Mouse (Mus musculus): Measurements from ENCODE around the gene Fam228a. TPM values are rescaled to one million over a fixed set of nuclear protein-coding genes. Genes with fewer than 3 reads are reported as not detected.
"Not testable (repeated sequence)": the region's sequence is repeated elsewhere in the genome, so short reads cannot be mapped to it uniquely, and the experiment has no call there.

The Fam228a gene
- total RNA-seq, 2 experiments from 2014 or later = not detected

DNA sequence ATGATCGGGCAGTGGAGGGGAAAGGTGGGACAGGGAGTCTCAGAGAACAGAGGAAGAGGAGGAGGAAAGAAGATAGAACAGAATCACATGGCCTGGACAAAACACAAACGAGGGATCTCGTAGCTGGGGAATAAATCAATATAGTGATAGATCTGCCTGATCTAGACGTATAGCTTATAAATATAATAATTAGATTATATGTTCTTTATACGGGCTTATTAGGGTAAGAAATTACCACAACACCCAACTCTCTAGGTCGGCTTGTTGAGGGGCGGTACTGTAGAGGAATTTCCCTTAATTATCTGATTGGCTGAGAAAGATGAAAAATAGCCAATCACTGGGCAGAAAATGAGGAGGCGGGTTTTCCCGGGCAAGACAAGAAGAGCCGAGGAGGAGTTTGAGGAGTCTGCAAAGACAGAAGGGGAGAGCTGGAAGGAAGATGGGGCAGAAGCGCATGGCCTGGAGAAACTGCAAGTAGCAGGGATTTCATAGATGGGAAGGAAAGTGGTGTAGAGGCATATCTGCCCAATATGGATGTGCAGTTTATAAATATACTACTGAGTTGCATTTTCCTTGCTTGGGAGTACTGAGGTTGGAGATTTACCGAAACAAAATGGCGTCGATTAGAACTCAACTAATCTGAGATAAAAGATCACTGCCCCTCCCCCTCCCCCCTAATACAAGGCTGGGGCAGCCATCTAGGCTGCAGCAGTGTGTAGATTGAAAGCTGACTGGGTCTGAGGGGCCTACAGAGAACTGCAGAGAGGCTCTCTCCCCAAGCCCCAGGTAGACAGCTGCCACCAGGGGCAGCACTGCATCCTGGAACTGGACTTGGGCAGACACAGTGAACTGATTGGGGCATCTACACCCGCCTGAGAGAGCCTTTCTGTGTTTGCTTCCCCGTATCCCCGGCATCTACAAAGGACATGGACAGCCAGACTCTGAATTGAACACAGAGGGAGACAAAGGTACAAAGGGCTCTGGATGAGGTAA is 18.2 kb downstream of the Fam228a start:
- peak; percentile 59 for ATAC-seq (replicated peaks; ENCODE audit: low FRiP score, poor library complexity, severe bottlenecking)

DNA sequence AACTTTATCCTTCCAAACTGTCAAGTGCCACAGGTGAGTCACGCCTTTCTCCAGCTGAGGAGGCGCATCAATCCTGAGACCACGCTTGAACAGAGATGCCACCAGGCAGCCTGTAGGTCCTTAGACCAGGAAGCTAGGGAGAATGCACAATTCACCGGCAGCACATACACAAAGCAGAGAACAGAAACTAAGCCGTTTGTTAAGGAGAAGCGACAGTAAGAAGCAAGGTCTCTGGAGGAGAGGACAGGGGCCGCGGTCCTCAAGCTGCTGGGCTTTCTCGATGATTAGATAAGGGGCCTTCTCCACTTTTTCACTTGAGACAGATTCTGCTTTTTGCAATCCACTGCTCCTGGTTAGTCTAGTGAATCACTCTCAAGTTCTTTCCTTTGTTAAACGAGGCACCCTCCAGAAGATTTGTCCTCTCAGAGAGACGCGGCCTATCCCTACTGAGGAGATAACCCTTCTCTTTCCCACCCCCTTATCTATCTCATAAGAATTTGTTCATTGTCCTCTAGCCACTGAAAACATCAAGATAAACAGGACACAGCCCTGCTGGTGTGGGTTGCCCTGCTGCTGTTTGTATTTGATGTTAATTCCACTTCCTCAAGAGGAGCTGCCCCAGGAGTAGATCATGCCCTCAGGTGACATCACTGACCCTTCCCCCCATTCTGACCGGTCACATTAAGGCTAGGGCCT is 19.0 kb downstream of the Fam228a start:
- no peak for ATAC-seq (replicated peaks; ENCODE audit: low FRiP score, poor library complexity, severe bottlenecking)

GRCm38 (mm10) chr12:4717417-4717816 is 20.8 kb downstream of the Fam228a start:
- peak; percentile 95 for ATAC-seq (replicated peaks; ENCODE audit: low FRiP score, poor library complexity, severe bottlenecking)

DNA sequence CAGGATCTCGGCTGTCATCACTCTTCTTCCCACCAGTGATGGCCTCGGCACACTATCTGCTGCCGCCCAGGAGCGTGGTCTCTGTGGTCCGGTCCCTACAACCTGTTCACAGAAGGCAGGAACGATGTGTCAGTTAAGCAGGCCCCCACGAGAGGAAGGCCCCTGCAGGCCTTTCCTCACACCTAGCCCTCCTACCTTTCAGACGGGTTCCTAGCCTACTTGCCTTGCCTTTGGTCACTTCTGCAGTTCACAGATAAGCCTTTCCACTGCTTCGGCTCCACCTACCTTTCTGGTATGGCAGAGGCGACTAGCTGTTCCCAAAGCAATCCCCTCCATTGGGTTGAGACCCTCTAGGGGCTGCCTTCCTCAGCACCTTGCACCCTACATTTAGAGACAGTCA is 22.6 kb downstream of the Fam228a start:
- peak; percentile 65 for ATAC-seq (replicated peaks; ENCODE audit: low FRiP score, poor library complexity, severe bottlenecking)

DNA sequence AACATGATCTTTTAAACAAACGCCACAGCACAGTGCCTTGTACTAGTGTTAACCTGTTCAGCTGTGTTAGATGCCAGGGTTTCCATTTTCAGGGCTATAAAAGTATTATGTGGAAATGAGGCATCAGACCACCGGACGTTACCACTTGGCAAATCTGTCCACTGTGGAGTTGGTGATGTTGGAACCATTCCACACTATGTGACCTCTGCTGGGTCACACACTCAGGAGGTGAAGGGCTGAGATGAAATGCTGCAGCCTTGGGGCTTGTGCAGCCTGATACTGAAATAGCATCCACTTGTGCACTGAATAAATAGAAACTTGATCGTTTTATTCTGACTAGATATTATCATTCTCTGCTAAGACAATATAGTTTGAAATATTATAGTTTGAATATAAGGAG is 24.9 kb downstream of the Fam228a start:
- ATAC-seq (replicated peaks; ENCODE audit: low FRiP score, poor library complexity, severe bottlenecking) = no peak

DNA sequence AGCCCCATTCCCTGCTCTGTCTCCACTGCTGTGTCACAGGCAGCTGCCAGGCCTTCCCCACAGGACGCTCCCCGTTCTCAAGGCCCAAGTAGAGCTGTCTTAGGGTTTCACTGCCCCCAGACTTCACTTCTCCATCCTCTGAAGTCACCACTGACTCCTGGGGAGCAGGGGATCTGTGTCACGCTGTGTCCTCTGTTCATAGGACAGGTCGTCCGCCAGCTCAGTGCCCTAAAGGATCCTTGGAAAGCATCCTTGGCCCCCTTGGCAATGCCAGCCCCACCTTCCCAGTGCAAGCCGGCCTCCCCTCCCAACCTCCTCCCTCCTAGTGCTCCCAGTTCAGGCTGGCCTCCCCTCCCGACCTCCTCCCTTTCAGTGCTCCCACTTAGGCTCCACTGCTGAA is 28.3 kb downstream of the Fam228a start:
- ATAC-seq (replicated peaks; ENCODE audit: low FRiP score, poor library complexity, severe bottlenecking) = no peak

DNA sequence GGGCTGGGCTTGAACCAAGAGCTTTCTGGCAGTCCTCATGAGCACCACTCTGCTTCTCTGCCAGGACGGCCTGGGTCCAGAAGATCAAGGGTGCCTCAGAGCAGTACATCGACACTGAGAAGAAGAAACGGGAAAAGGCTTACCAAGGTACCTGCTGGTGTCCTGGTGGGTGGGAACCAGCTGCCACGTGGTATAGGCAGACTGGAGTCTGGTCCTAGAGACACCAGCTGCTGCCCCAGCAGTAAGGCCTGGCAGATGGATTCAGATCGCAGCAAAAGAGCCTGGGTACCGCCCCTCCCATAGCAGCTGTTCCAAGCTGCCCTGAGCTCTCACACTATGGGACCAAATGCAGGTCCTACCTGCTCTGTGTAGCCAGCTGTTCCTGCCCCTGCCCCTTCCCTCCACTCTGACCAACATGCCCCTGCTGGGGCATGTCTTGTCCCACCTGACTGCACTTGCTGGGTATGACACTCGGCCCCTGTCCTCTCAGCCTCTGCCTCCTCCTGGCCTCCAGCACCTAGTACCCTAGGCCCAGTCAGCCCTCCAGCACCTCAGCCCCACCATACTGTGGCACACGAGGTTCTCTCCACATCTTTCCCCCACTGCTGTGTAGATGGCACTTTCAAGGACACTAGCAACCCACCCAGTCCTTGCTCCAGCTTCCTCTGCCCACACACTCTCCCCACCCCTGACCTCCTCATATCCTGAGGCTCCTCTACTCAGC is 29.2 kb downstream of the Fam228a start:
- peak; percentile 22; the same call in 1 of the 2 replicates for ATAC-seq (replicated peaks; ENCODE audit: low FRiP score, poor library complexity, severe bottlenecking)

DNA sequence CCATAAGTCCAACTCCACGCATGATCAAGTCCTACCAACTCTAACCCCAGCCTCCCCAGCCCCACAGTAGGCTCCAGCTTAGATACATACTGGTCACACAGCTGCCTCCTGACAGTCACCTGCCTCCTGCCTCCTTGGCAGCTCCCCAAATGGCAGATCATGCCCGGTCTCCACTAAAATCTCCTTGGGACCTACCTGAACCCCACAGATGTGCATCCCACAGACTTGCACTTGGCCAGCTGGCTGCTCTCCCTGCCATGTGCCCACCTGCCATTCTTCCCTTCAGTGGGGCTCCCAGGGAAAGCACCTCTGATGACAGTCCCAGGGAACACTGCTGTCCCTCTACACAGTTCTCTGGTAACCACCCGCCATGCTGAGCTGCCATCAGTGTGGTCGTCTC is 29.9 kb downstream of the Fam228a start:
- no peak for ATAC-seq (replicated peaks; ENCODE audit: low FRiP score, poor library complexity, severe bottlenecking)

DNA sequence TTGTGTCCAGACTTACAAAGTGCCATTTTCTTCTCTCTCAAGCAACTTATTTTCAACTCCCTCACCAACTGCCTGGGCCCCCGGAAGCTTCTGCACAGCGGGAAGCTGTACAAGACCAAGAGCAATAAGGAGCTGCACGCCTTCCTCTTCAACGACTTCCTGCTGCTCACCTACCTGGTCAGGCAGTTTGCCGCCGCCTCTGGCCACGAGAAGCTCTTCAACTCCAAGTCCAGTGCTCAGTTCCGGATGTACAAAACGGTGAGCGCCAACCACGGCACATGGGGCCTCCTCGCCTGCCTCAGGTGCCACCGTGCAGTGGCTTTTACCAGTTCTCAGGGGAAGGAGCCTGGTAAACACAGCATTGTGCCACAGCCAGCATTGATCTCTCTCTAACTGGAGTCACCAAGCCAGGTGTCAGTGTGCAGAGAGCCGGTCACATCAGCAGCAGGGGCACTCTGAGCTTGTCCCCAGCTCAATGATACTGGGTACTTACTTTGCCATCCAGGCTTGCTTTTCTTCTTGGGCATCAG is 30.7 kb downstream of the Fam228a start:
- no peak for ATAC-seq (replicated peaks; ENCODE audit: low FRiP score, poor library complexity, severe bottlenecking)

DNA sequence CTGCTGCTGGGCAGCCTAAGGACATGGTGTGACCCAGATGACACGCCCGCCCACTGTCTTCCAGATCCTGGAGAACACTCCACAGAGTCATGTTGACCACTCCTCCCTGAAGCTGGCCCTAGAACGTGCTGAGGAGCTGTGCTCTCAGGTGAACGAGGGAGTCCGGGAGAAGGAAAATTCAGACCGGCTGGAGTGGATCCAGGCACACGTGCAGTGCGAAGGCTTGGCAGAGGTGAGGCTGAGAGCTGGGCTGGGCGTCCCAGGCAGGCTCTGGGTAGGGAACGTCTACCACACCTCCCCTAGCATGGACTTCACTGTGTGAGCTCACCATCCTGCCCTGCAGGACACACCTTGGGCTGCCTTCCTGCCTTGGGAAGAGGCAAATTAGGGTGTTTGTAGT is 31.3 kb downstream of the Fam228a start:
- ATAC-seq (replicated peaks; ENCODE audit: low FRiP score, poor library complexity, severe bottlenecking) = no peak

DNA sequence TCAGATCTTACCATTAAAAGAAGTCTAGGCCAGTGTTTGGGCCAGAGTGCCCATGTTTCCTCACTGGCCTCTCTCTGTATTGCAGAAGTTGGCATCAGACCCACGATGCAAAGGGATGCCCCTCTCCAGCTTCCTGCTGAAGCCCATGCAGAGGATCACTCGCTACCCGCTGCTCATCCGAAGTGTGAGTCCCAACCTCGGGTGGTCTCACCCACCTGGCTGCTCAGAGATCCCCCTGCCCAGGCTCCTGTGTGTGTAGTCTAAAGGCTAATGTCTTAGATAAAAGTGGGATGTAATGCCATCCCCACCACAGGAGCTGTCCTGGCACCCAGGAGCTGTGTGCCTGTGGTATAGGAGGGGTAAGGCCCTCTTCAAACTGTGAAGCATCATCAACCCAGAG is 32.1 kb downstream of the Fam228a start:
- ATAC-seq (replicated peaks; ENCODE audit: low FRiP score, poor library complexity, severe bottlenecking) = no peak

DNA sequence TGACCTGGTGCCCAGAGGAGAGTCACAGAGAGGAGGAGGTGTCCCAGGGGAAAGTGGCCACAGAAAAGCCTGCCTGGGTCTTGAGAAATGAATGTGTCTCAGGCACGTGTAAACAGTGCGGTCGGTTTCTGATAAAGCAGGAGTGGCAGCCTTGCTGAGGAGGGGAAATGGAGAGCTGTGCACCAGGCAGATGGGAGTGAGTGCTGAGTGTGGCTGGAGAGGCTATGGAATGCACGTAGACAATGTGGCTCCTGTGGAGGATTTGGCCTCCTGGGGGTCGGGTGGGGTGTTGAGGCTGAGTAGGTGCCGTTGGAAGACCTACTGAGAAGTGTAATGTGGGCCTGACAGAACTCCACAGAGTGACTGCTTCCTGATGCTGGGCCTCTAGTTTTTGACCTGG is 32.6 kb downstream of the Fam228a start:
- not testable (repeated sequence) for ATAC-seq (replicated peaks; ENCODE audit: low FRiP score, poor library complexity, severe bottlenecking)

DNA sequence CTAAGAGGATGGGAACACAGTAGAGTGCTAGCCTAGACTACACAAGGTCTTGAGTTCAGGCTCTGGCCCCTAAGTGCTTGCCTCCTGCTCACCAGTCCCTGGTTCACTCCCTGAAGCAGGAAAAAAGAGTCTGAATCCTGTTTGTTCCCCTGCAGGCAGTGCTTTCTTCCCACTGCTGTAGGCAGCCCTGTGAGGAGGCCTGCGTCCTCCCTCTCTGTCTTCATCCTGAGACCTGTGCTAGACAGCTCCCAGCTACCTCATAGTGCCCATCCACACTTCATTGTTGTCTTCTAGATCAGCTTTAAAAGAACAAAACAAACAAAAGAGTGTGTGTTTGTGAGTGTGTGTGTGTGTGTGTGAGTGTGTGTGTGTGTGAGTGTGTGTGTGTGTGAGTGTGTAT is 43.7 kb downstream of the Fam228a start:
- ATAC-seq (replicated peaks; ENCODE audit: low FRiP score, poor library complexity, severe bottlenecking) = no peak

DNA sequence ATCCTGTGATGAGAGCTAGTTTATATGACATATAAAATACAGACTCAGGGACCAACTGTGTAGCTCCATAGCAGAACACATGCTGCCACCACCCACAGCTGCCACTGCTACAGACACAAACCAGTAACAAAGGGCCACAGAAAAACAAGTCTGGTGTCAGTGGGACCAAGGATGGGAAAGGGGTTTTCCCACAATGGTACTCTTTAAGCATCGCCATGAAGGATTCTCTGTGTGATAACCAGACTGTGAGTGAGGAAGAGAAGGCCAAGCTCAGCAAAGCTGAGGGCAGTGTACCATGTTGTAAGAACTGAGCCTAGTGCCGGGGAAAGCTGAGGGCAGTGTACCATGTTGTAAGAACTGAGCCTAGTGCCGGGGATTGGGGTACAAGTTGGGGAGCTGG is 47.0 kb downstream of the Fam228a start:
- no peak for ATAC-seq (replicated peaks; ENCODE audit: low FRiP score, poor library complexity, severe bottlenecking)

DNA sequence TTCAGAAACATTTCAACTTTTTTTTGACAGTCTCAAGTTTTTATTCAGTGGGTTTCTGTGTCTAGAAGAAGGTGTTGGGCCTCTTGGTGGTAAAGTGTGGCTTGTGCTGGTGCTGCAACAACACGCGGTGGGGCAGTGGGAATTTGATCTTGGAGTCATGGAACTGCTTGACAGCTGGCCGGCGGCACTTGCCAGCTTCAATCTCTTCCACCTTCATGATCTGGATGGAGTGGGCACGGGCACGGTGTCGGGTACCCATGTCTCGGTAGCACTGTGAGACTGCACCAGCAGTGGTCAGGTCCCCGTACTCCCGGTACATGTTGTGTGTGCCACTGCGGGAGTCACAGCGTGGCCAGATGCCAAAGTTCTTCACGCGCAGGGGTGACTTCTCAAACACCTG is 48.9 kb downstream of the Fam228a start:
- ATAC-seq (replicated peaks; ENCODE audit: low FRiP score, poor library complexity, severe bottlenecking) = no peak

GRCm38 (mm10) chr12:4688386-4688785 is 49.8 kb downstream of the Fam228a start:
- no peak for ATAC-seq (replicated peaks; ENCODE audit: low FRiP score, poor library complexity, severe bottlenecking)

GRCm38 (mm10) chr12:4685441-4685840 is 52.8 kb downstream of the Fam228a start:
- no peak for ATAC-seq (replicated peaks; ENCODE audit: low FRiP score, poor library complexity, severe bottlenecking)

GRCm38 (mm10) chr12:4679971-4680370 is 58.3 kb downstream of the Fam228a start:
- ATAC-seq (replicated peaks; ENCODE audit: low FRiP score, poor library complexity, severe bottlenecking) = peak; percentile 97

DNA sequence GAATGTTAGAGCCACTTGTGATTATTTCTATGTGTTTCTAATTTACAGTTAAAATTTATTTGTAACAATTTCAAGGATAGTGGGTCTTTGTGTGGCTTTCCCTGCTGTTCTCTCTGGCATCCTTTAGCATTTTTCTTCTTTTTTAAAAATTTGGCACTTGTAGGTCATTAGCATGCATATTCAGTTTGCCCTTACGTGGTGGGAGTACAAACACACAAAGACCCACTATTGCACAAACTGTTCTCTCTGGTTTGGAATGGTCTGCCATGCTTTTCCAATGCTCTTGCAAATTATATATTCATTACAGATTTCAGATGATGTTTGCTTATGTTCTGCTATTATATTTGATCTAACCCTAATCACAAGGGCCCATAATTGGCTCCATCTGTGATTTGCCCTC is 61.9 kb downstream of the Fam228a start:
- no peak for ATAC-seq (replicated peaks; ENCODE audit: low FRiP score, poor library complexity, severe bottlenecking)

DNA sequence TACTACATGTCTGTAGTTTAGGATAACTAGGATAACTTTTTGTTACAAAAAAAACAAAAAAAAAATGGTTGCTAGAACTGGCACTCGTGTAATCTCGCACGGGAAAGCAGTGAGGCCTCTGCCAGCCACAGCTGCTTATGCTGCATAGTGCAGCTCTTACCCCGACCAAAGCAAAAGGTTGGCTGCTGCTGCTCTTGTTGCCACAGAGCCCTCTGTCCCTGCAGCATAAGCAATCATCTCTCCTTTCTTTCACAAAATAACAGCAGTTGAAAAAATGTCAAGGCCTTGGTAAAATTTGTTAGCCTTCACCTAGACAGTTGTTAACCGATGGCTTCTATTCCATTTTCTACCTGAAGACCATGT is 72.6 kb downstream of the Fam228a start:
- ATAC-seq (replicated peaks; ENCODE audit: low FRiP score, poor library complexity, severe bottlenecking) = no peak

All from erythroid progenitor cell, adult 5-6 weeks (primary cell).